Mouse (Mus musculus) limb, embryonic 11.5 days (tissue): ENCODE results near the gene Serpina3k. TPM values are rescaled to one million over a fixed set of nuclear protein-coding genes. Genes with fewer than 3 reads are reported as not detected.

Experiments
- polyA plus RNA-seq: library from polyadenylated mRNA; unstranded; fragments of >200 nt; fragmentation: Nextera tagmentation; extraction: Ambion mirVana; gene quantifications from 2 replicates; pipeline ENCODE4 v1.2.1, GENCODE M21; 2014

The Serpina3k gene
- polyA plus RNA-seq, 1 experiment from 2014 or later: not detected

Other genes with a start within 250 kb of the Serpina3k start
- gene Serpina5, start 237.4 kb upstream of the Serpina3k start, polyA plus RNA-seq: not detected in 2 replicates
- not detected in 2 replicates for gene Serpina3a, start 225.8 kb upstream of the Serpina3k start, polyA plus RNA-seq
- gene Serpina3b, start 210.5 kb upstream of the Serpina3k start, polyA plus RNA-seq: not detected in 2 replicates
- not detected in 2 replicates for gene Serpina3c, start 184.6 kb upstream of the Serpina3k start, polyA plus RNA-seq
- not detected in 2 replicates for gene Serpina3f, start 123.9 kb upstream of the Serpina3k start, polyA plus RNA-seq
- gene Serpina3g, start 102.2 kb upstream of the Serpina3k start, polyA plus RNA-seq: 0.33 and 0.35 TPM in 2 replicates
- 0.18 TPM in 1 of 2 replicates, not detected in the other for gene Serpina3i, start 75.4 kb upstream of the Serpina3k start, polyA plus RNA-seq
- gene Serpina3j, start 23.9 kb upstream of the Serpina3k start, polyA plus RNA-seq: not detected in 2 replicates
- gene Serpina3m, start within 50 bp of the Serpina3k start, polyA plus RNA-seq: not detected in 2 replicates
- not detected in 2 replicates for gene Serpina3n, start 68.2 kb downstream of the Serpina3k start, polyA plus RNA-seq
- gene Gsc, start 134.8 kb downstream of the Serpina3k start, polyA plus RNA-seq: 24.4 and 33.2 TPM in 2 replicates